Mouse (Mus musculus): Measurements from ENCODE around the gene Lfng. TPM values are rescaled to one million over a fixed set of nuclear protein-coding genes. Genes with fewer than 3 reads are reported as not detected.

Gene Lfng
- total RNA-seq, 2 experiments from 2014 or later = 19.3 to 21.1 TPM

DNA sequence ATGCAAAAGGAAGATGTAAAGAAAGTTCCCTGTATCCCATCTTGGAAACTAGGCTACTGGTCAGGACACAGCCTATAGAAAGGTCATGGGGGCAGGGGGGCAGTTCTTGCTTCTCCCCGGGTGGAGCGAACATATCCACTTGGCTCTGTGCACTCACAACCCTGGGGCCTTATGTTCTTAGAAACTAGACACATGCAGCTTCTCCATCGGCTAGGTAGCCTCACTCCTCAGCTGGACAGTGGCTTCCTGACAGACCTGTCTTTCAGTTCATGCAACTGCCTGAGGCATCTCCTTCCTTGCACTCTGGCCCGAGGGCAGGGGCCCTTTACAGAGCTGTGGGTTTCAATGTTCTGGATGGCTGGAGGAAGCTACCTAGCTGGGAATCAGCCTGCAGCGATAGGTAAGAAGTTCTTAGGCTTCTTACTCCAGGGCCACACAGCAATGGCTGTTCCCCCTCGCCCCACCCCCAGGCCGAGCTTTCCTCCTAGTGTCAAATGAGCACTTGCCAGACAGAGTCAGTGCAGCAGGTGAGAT lies 42.8 kb downstream of the Lfng start:
- no peak for DNase-seq (ENCODE audit: low spot score in 2 of 2)
- intact Hi-C loops (cut with DNase I) = loop anchor here (2.0 kb wide), 2 partner anchors 13 to 55 kb away; partner anchors contain the start of gene Brat1

DNA sequence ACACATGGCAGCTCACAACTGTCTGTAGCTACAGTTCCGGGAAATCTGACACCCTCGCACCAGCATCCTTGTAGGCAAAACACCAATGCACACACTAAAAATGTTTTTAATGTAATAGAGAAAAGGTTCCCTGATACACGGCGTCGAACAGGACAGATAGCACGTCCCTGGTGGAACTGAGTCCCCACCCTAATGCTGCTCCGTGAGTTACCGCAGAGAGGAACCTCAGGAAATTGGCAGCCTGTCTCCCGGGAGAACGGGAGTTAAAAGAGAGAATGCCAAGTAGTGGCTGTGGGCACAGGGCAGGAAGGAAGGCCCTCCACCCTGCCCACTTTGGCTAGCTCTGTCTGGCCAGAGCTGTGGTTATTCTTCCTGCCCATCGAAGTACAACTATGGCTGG lies 44.1 kb downstream of the Lfng start:
- no peak for DNase-seq (ENCODE audit: low spot score in 2 of 2)

DNA sequence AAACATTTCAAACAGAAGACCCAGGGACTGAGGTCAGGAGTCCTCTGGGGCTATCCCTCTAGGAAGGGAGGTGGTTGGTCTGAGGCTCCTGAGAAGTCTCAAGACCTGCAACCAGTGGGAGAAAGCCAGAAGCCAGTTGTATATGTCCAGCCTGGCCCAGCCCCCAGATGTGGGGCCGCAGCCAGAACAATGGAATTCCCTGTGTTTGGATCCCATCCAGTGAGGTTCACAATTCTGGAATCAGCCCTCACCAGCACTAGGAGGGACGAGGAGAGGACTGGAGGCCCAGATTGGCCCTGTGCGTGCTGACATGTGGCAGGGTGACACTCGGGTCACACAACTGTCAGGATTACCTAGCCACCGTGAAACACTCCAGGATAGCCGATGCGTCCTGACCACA lies 45.5 kb downstream of the Lfng start:
- intact Hi-C loops (cut with DNase I) = no loop called here
- DNase-seq (ENCODE audit: low spot score in 2 of 2) = no peak

More for the DNA sequence above, 44.1 kb downstream of the Lfng start:
- intact Hi-C loops (cut with DNase I) = no loop called here

DNA sequence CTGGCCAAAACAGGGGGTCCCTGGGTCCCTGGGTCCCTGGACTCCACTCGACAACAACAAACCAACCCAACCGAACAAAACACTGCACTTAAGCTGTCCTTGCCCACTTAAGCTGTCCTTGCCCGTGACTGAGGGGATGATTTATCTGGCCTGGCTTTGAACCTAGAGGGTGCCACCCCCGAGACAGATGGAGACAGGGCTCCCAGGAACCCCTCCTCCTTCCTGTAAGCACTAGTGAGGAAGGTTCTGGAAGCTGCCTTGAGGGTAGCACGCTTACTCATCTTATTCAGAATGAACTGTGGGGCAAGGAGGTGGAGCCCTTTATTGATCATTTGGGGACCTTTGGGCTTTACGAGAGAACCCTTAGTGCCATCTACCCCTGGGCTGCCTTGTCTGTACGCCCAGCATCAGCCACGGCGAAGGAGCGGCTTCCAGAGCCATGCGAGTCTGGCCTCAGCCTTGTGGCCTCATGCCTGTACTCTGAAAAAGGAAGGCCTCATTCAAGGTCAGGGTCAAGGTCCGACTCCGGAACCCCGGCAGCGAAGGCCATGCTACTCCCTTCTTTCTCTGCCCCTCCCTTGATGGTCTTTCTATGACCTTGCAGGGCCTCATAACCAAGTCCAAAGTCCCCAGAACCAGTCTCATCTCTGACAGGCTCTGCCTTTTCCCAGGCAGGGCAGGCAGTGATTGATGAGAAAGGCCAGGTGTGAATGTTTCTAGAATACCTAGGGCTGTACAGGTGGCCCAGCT lies 47.2 kb downstream of the Lfng start:
- no peak for DNase-seq (ENCODE audit: low spot score in 2 of 2)
- intact Hi-C loops (cut with DNase I) = no loop called here

DNA sequence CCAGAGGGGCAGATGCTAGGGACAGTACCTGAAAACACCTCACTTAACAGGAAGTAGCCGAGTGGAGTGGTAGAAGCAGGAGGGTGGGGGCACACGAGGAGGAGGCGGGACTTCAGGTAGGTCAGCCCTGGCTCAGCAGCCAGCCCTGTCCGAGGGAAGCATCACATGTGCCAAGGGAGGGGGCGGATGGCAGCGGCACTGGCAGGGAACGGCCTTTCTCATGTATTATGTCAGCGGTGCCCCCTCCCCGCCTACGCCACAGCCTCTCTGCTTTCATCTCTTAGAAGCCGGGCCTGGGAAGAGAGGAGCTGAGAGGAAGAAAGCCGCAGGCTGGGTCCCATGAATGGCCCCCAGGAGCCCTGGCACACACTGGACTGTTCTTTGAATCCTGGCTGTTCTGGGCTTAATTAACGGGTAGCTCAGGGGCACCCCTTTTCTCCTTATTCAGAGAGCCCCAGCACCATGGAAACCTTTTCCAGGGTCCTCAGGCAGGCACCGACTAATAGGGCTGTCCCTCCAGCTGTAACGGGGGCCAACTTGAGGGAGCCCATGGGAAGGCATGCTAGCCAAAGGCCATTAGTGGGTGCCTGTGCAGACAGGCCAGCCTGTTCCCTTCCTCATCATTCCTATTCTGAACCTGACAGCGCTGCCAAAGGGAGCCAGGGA lies 52.6 kb downstream of the Lfng start:
- intact Hi-C loops (cut with DNase I) = no loop called here
- DNase-seq (ENCODE audit: low spot score in 2 of 2) = peak; percentile 69 to 86

DNA sequence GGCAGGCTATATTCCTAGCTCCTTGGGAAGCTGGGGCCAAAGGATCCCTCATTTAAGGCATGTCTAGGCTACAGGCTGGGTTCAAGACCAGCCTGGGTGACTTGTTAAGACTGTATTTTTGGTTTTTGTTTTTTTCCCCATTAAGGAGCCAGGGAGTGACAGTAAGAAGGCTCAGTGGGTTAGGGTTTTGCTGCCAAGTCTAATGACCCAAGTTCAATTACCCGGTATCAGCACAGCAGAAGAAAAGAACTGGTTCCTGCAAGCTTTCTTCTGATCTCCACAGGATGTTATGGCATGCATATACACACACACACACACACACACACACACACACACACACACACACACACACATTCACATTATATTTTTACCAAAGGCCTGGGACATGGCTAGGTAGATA lies 53.3 kb downstream of the Lfng start:
- no peak for DNase-seq (ENCODE audit: low spot score in 2 of 2)
- intact Hi-C loops (cut with DNase I) = no loop called here

DNA sequence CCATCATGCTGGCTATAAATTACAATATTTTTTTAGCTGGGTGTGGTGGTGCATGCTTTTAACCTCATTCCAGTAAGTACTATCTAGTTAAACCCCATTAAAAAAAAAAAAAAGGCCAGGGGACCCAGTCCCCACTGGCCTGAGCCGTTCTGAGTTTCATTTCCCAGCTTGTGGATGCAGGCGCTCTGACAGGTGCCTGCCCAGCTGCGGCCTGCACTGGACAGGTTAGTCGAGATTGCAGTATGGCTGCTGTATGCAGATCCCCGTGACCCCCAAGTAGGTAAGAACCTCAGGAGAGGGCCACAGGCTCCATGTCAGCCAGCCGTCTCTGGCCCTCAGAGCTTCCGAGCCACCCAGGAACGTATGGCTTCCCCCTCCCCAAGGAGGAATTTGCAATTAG lies 54.3 kb downstream of the Lfng start:
- DNase-seq (ENCODE audit: low spot score in 2 of 2) = no peak
- intact Hi-C loops (cut with DNase I) = no loop called here

DNA sequence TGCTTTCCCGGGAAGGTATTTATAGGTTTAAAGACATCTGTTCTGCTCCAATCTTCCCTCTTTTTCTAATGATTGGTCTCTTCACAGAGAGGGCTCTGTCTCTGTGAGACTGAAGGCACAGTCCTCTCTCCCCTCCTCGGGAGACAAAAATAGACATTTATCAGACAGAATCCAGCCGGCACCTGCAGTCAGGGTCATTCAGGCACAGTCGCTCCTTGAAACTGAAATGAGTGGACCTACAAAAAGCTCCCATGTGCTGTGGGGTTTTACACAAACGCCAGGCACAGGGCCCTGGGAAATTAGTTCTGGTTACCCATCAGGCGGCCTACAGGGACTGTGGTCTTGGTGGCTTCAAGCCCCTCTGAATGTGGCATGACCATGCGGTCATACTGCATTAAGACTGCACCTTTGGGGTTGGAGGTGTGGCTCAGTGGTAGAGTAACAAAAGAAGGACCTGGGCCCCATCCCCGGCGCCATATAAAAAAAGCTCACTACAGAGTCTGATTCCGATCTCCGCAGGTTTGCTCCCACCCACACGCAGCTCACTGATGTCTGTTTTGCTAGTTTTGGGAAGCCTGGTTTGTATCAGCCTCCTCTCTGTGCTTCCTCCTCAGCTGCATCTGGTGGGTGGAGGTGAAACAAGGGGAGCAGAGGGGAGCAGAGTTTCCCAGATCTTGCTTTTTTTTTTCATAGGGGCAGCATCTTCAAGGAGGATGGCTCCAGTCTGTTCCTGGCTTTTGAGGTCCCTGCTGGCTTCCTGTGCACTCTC lies 54.9 kb downstream of the Lfng start:
- peak; percentile 47 to 81 for DNase-seq (ENCODE audit: low spot score in 2 of 2)
- intact Hi-C loops (cut with DNase I) = loop anchor here (2.0 kb wide), 1 partner anchor 13 kb away; the partner anchor contains the start of gene Ttyh3

DNA sequence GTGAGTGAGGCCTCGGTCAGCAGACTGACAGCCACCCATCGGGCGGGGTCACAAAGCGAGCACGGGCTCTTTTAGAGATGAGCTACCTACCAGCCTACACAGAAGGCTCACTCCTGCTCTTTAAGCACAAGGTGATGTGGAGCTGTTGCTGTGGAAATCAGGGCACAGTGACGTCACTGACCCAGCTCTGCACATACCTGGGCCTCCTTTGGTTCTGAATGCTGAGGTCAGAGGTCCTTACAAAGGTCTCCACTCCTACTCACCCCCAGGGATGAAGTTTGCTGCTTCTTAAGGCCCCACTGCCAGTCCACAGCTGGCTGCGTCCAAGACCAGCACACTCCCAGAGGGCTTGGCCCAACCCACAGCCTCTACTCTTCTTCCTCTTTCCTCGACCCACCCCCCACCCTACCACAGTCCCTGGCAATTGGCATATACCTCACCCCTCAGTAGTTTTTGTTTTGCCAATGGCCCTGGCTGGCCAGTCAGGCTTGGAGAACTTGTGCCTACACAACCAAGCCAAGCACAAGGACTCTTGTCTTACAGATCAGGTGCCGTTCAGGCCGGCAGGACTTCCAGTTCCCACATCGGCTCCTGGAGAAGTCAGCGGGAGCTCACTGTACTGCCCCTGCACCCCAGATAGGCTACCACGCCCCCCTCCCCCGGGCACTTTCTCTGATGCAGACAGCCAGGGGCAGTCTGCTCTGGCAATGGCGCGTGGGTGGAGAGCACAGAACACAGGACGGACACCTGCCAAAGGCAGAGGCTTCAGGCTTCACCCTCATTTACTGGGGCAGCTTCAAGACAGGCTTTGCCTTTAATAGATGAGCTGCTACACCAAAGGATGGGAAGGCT lies 55.8 kb downstream of the Lfng start:
- peak in 1 of 2 experiments; percentile 56 for DNase-seq (ENCODE audit: low spot score in 2 of 2)
- intact Hi-C loops (cut with DNase I) = loop anchor here (2.0 kb wide), 1 partner anchor 14 kb away; the partner anchor contains the start of gene Ttyh3

DNA sequence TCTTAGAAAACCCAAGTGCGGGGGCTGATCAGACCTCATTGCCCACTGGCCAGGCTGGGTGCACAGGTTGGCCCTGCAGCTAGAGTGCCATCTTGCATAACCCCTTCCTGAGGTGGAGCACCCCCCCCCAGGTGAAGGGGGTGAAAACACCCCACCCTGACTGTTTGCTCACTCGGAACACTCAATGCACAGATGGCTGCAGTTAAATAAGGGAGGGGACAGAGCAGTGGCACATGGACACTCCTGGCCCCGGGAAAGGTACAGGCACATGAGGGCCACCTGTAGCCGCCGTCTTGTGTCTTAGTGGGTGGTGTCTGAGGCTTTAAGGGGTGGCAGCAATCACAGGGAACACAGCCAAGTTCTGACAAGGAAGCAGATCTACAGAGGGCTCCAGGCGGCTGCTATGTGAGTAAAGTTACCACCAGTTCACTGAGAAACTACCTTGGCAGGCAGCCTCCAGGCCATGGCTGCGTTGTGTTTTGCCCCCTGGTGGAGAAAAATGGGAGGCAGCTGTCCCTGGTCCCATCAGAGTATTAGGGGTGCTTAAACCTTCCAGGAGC lies 56.6 kb downstream of the Lfng start:
- intact Hi-C loops (cut with DNase I) = loop anchor here (1.0 to 2.0 kb wide), 2 partner anchors 15 to 123 kb away; partner anchors contain the start of gene Ttyh3
- DNase-seq (ENCODE audit: low spot score in 2 of 2) = peak; percentile 60 to 65

Other genes starting within 250 kb of the Lfng start
- gene Snx8, start 218.1 kb upstream of the Lfng start, total RNA-seq (2021) = 10 to 100 TPM; 13.2 to 13.5 TPM
- 10 to 100 TPM; 92.8 to 92.9 TPM for gene Eif3b, start 188.0 kb upstream of the Lfng start, total RNA-seq (2021)
- gene Gm4869, start 161.7 kb upstream of the Lfng start, total RNA-seq (2021) = not detected
- 10 to 100 TPM; 17.0 to 17.3 TPM for gene Chst12, start 101.8 kb upstream of the Lfng start, total RNA-seq (2021)
- not detected for gene Grifin, start 42.2 kb upstream of the Lfng start, total RNA-seq (2021)
- 100 to 1,000 TPM; 272 to 289 TPM for gene Ttyh3, start 41.7 kb downstream of the Lfng start, total RNA-seq (2021)
- gene Iqce, start 95.1 kb downstream of the Lfng start, total RNA-seq (2021) = 10 to 100 TPM; 43.4 to 50.4 TPM
- 10 to 100 TPM; 20.5 to 22.4 TPM for gene Brat1, start 97.7 kb downstream of the Lfng start, total RNA-seq (2021)
- 10 to 100 TPM; 16.0 to 18.0 TPM for gene Amz1, start 116.8 kb downstream of the Lfng start, total RNA-seq (2021)
- 10 to 100 TPM; 72.1 to 76.6 TPM for gene Gna12, start 223.1 kb downstream of the Lfng start, total RNA-seq (2021)

All from left cerebral cortex, postnatal 25 days (tissue).